Mouse (Mus musculus) central nervous system, embryonic 11.5 days (tissue): ENCODE measurements around the gene Olfr564. TPM values are rescaled to one million over a fixed set of nuclear protein-coding genes. Genes with fewer than 3 reads are reported as not detected.

Experiments
- polyA plus RNA-seq: library from polyadenylated mRNA; depleted of rRNA; stranded (reverse); fragments of >200 nt; gene quantifications from 2 replicates; pipeline ENCODE4 v1.2.3, GENCODE M21; 2012; rRNA removed

Olfr564 gene
- polyA plus RNA-seq: not detected in 2 replicates

DNA sequence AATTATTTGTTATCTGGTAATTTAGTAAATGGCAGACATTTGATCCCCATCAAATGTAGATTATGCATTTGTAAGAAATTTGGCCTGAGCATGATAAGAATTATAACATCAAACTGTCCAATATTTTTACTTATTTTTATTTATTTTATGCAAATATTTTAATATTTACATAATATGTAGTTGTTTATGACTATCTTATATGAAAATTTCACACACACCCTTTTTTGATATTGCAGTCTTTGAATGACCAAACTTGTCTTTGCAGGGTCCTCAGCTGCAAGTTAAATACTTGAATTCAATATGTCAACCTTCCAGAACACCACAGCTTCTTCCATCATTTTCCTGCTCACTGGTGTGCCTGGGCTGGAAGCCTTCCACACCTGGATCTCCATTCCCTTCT lies at the start of gene Olfr564:
Olfr564 (plus strand) TSS at position 301 of the 400 bp plus-strand sequence.

GRCm38 (mm10) chr7:102759266-102759665 lies 44.0 kb upstream of the Olfr564 start, which contains the start of the genes Olfr560 and Olfr78:
Gene Olfr560, minus strand, starts transcription at chr7:102759366.
Gene Olfr78, minus strand, starts transcription at chr7:102759471.

DNA sequence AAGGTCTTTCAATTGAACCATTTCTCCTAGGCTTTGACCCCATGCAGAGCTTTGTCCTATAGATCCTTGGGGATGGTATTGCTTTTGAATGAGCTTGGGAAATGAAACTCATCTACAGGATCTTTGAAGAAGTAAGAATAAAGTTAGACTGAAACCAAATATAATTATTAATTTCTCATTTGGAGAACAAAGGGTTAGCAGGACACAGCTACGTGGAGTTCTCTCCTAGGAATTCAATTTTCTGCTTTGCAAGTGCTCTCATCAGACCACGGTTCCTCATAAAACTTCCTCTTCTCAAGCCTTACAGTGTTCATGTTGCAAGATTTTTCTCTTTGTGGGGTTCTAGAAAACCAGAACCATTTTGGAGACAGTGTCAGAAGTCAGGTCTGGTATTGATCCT lies 32.4 kb upstream of the Olfr564 start, which contains the start of gene Olfr561:
Olfr561 (plus strand) TSS at position 301 of the 400 bp plus-strand sequence.

Other genes starting within 250 kb of the Olfr564 start
- gene Trim21, start 238.0 kb upstream of the Olfr564 start, polyA plus RNA-seq: 4.2 and 5.1 TPM in 2 replicates
- gene Olfr550, start 232.0 kb upstream of the Olfr564 start, polyA plus RNA-seq: not detected in 2 replicates
- gene Olfr551, start 211.6 kb upstream of the Olfr564 start, polyA plus RNA-seq: not detected in 2 replicates
- gene Olfr552, start 205.7 kb upstream of the Olfr564 start, polyA plus RNA-seq: not detected in 2 replicates
- gene Olfr553, start 185.3 kb upstream of the Olfr564 start, polyA plus RNA-seq: not detected in 2 replicates
- gene Olfr554, start 165.0 kb upstream of the Olfr564 start, polyA plus RNA-seq: not detected in 2 replicates
- gene Olfr555, start 144.7 kb upstream of the Olfr564 start, polyA plus RNA-seq: not detected in 2 replicates
- not detected in 2 replicates for gene Olfr556, start 138.6 kb upstream of the Olfr564 start, polyA plus RNA-seq
- gene Trim68, start 116.2 kb upstream of the Olfr564 start, polyA plus RNA-seq: 20.2 and 24.8 TPM in 2 replicates
- gene Olfr557, start 107.6 kb upstream of the Olfr564 start, polyA plus RNA-seq: 0.06 TPM in 1 of 2 replicates, not detected in the other
- gene Olfr558, start 101.3 kb upstream of the Olfr564 start, polyA plus RNA-seq: 0.04 and 0.21 TPM in 2 replicates
- not detected in 2 replicates for gene Olfr33, start 84.4 kb upstream of the Olfr564 start, polyA plus RNA-seq
- not detected in 2 replicates for gene Olfr559, start 76.0 kb upstream of the Olfr564 start, polyA plus RNA-seq
- gene Olfr560, start 44.1 kb upstream of the Olfr564 start, polyA plus RNA-seq: not detected in 2 replicates
- gene Olfr78, start 44.0 kb upstream of the Olfr564 start, polyA plus RNA-seq: 0.06 and 0.15 TPM in 2 replicates
- 0.05 TPM in 1 of 2 replicates, not detected in the other for gene Olfr561, start 32.3 kb upstream of the Olfr564 start, polyA plus RNA-seq
- not detected in 2 replicates for gene Olfr566, start 55.3 kb downstream of the Olfr564 start, polyA plus RNA-seq
- gene Olfr568, start 73.6 kb downstream of the Olfr564 start, polyA plus RNA-seq: not detected in 2 replicates
- gene Olfr569, start 87.4 kb downstream of the Olfr564 start, polyA plus RNA-seq: not detected in 2 replicates
- gene Olfr570, start 91.1 kb downstream of the Olfr564 start, polyA plus RNA-seq: not detected in 2 replicates
- gene Olfr571, start 114.1 kb downstream of the Olfr564 start, polyA plus RNA-seq: 0.05 and 0.11 TPM in 2 replicates
- not detected in 2 replicates for gene Olfr572, start 120.9 kb downstream of the Olfr564 start, polyA plus RNA-seq
- not detected in 2 replicates for gene Olfr573-ps1, start 139.1 kb downstream of the Olfr564 start, polyA plus RNA-seq
- not detected in 2 replicates for gene Olfr574, start 145.0 kb downstream of the Olfr564 start, polyA plus RNA-seq
- not detected in 2 replicates for gene Olfr575, start 155.3 kb downstream of the Olfr564 start, polyA plus RNA-seq
- not detected in 2 replicates for gene Olfr576, start 159.2 kb downstream of the Olfr564 start, polyA plus RNA-seq
- not detected in 2 replicates for gene Olfr577, start 172.5 kb downstream of the Olfr564 start, polyA plus RNA-seq
- gene Olfr578, start 185.8 kb downstream of the Olfr564 start, polyA plus RNA-seq: not detected in 2 replicates
- gene Olfr582, start 234.5 kb downstream of the Olfr564 start, polyA plus RNA-seq: not detected in 2 replicates
- gene Olfr583, start 247.8 kb downstream of the Olfr564 start, polyA plus RNA-seq: not detected in 2 replicates